ENCODE assay signal across 8 mouse cellular contexts in the genomic region with DNA sequence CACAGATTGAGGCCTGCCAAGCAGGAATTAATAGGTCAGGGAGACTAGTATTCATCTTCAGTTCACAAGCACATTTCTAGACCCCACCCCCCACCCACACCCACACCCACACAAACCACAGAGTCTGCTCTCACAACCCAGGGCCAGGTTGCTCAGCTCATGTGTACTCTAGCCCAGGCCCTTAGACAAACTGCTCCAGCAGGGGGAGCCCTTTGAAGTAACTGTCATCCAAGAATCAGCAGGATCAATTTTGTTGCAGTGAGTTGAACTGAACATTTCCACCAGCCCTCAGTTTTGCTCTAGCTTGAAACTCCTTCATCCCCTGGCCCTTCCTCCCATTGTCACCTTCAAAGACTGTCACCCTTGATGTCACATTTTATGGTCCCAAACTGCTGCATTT.
DNase-seq lines count a peak whose midpoint lies in the region; ATAC-seq and TF ChIP-seq lines count a peak whose summit lies in the region.

No protein-coding gene starts in this region.

- DNase-seq in kidney, adult 2 months, result peak; percentile 67
- peak; percentile 51 for DNase-seq in ES-E14 (ENCODE audit: low read depth, low spot score)
- DNase-seq in adrenal gland, postnatal 4 days (ENCODE audit: low spot score in 2 of 2), result peak; percentile 21 to 52
- DNase-seq in gastrocnemius, adult 2 months, result peak; percentile 53
- peak; percentile 78 for DNase-seq in layer of hippocampus, postnatal 10 days (ENCODE audit: low spot score in 2 of 2)
- DNase-seq in retina, postnatal 7 days (ENCODE audit: low read depth, low spot score), result peak; percentile 28
- no peak for DNase-seq in thymus, adult 18-20 months

- H3K9me3 ChIP-seq in kidney, embryonic 15.5 days (replicated peaks), result no peaks in the 10 kb centered on the region
- no peaks in the 10 kb centered on the region for H3K9me3 ChIP-seq in ES-E14 (ENCODE audit: control insufficient read depth, insufficient read depth, low read depth, low read length)

- no peak for ATAC-seq in kidney, embryonic 15.5 days (replicated peaks; ENCODE audit: low FRiP score)

- intact Hi-C loops in gastrocnemius, adult 2 months (cut with DNase I), result loop anchor here (5.0 kb wide), 1 partner anchor 227 kb away; no protein-coding TSS in a partner anchor

- peak; percentile 57 for TF ChIP-seq CTCF in kidney, adult 2 months (conservative IDR thresholded peaks at IDR 0.05; ENCODE audit: insufficient read depth, insufficient read length, low read depth, low read length)
- peak; percentile 48 for TF ChIP-seq CTCF in gastrocnemius, adult 2 months (IDR thresholded peaks at IDR 0.05)

- H3K4me1 ChIP-seq in kidney, adult 2 months (ENCODE audit: control insufficient read depth, insufficient read depth, low read length), result no peaks in the 10 kb centered on the region
- no peaks in the 10 kb centered on the region for H3K4me1 ChIP-seq in kidney, embryonic 15.5 days
- no peaks in the 10 kb centered on the region for H3K4me1 ChIP-seq in ES-E14 (ENCODE audit: control insufficient read depth in 2 of 2, insufficient read depth in 2 of 2, low read length in 2 of 2, poor library complexity in 1 of 2)

- in situ Hi-C loops in ES-E14 (cut with MboI; ENCODE audit: low sequenced_read_pairs in 2 of 2, unreplicated experiment in 2 of 2), result loop anchor here in 1 of 2 experiments (25.0 kb wide), 1 partner anchor 222 kb away; the partner anchor contains the start of gene C8a

- no peak overlapping the region for H3K9ac ChIP-seq in kidney, embryonic 15.5 days
- H3K9ac ChIP-seq in ES-E14 (ENCODE audit: insufficient read depth, low read depth, low read length, poor library complexity, severe bottlenecking), result no peak overlapping the region

- H3K4me2 ChIP-seq in kidney, embryonic 15.5 days, result no peak overlapping the region

- H3K27ac ChIP-seq in kidney, adult 2 months (ENCODE audit: insufficient read depth, low read depth, low read length), result no peak overlapping the region
- no peak overlapping the region for H3K27ac ChIP-seq in kidney, embryonic 15.5 days
- no peak overlapping the region for H3K27ac ChIP-seq in ES-E14 (ENCODE audit: insufficient read depth, low read depth, low read length, poor library complexity, severe bottlenecking)
- H3K27ac ChIP-seq in gastrocnemius, adult 2 months, result no peak overlapping the region

- no peaks in the 10 kb centered on the region for H3K36me3 ChIP-seq in kidney, adult 2 months (ENCODE audit: control insufficient read depth, insufficient read depth, low read length)
- H3K36me3 ChIP-seq in kidney, embryonic 15.5 days, result no peaks in the 10 kb centered on the region
- no peaks in the 10 kb centered on the region for H3K36me3 ChIP-seq in ES-E14 (ENCODE audit: control insufficient read depth, insufficient read depth, low read length, poor library complexity, severe bottlenecking)

- H3K27me3 ChIP-seq in kidney, adult 2 months (replicated peaks; ENCODE audit: control insufficient read depth, insufficient read depth, low read length), result no peaks in the 10 kb centered on the region
- H3K27me3 ChIP-seq in kidney, embryonic 15.5 days, result no peaks in the 10 kb centered on the region

- H3K4me3 ChIP-seq in kidney, adult 2 months (ENCODE audit: insufficient read depth, low read depth, low read length), result no peak overlapping the region
- no peak overlapping the region for H3K4me3 ChIP-seq in kidney, embryonic 15.5 days (replicated peaks)
- no peak overlapping the region for H3K4me3 ChIP-seq in ES-E14 (ENCODE audit: insufficient read depth in 1 of 2, low read depth in 1 of 2, low read length in 2 of 2, poor library complexity in 1 of 2, severe bottlenecking in 1 of 2)
- no peak overlapping the region for H3K4me3 ChIP-seq in gastrocnemius, adult 2 months

- TF ChIP-seq POLR2A in kidney, adult 2 months (IDR thresholded peaks at IDR 0.05; ENCODE audit: low read depth, low read length), result no peak

TF ChIP-seq in ES-E14, 5 proteins besides CTCF, POLR2A, EP300 and RAD21:
- no peak for TF ChIP-seq CHD2 (IDR thresholded peaks at IDR 0.05; ENCODE audit: low read depth, low read length)
- TF ChIP-seq MAFK (IDR thresholded peaks at IDR 0.05; ENCODE audit: insufficient read depth, low read depth, low read length), result no peak
- no peak for TF ChIP-seq ZC3H11A (IDR thresholded peaks at IDR 0.05; ENCODE audit: borderline replicate concordance, low read depth, low read length)
- no peak for TF ChIP-seq ZNF384 (IDR thresholded peaks at IDR 0.05; ENCODE audit: low read depth, low read length)

Comparison
In these comparisons a context has a peak if more than half of its experiments do, and no peak if none do; other contexts are left out.
1. DNase-seq: peak in kidney, adult 2 months (single experiment), ES-E14 (single experiment), adrenal gland, postnatal 4 days (2 of 2), gastrocnemius, adult 2 months (single experiment), layer of hippocampus, postnatal 10 days (2 of 2) and retina, postnatal 7 days (single experiment); none in thymus, adult 18-20 months (0 of 2).